Mouse (Mus musculus): ENCODE measurements around the gene Acap3.

Gene Acap3

GRCm38 (mm10) chr4:155883587-155883986, 8.0 kb upstream of the Acap3 start:
- DNase-seq (ENCODE audit: inconsistent age in 2 of 2, low spot score in 1 of 2), result no peak

GRCm38 (mm10) chr4:155886330-155886729, 5.3 kb upstream of the Acap3 start:
- DNase-seq (ENCODE audit: inconsistent age in 2 of 2, low spot score in 1 of 2), result no peak

GRCm38 (mm10) chr4:155887674-155888073, 3.9 kb upstream of the Acap3 start:
- DNase-seq (ENCODE audit: inconsistent age in 2 of 2, low spot score in 1 of 2), result no peak

- no peak for DNase-seq (ENCODE audit: inconsistent age in 2 of 2, low spot score in 1 of 2)
Measured at GRCm38 (mm10) chr4:155888181-155888580, 3.4 kb upstream of the Acap3 start.

- DNase-seq (ENCODE audit: inconsistent age in 2 of 2, low spot score in 1 of 2), result no peak
Measured at GRCm38 (mm10) chr4:155889316-155889715, 2.3 kb upstream of the Acap3 start.

- DNase-seq (ENCODE audit: inconsistent age in 2 of 2, low spot score in 1 of 2), result no peak
Measured at GRCm38 (mm10) chr4:155891011-155891471, 581 bp upstream of the Acap3 start.

GRCm38 (mm10) chr4:155892017-155892416, 395 bp downstream of the Acap3 start:
- peak; percentile 89 to 95 for DNase-seq (ENCODE audit: inconsistent age in 2 of 2, low spot score in 1 of 2)

GRCm38 (mm10) chr4:155892438-155893211, 1.0 kb downstream of the Acap3 start:
- DNase-seq (ENCODE audit: inconsistent age in 2 of 2, low spot score in 1 of 2), result peak; percentile 64 to 83

GRCm38 (mm10) chr4:155893212-155893690, 1.6 kb downstream of the Acap3 start:
- DNase-seq (ENCODE audit: inconsistent age in 2 of 2, low spot score in 1 of 2), result peak; percentile 8 to 34

- DNase-seq (ENCODE audit: inconsistent age in 2 of 2, low spot score in 1 of 2), result peak; percentile 82 to 90
Measured at GRCm38 (mm10) chr4:155894311-155894881, 2.8 kb downstream of the Acap3 start.

- DNase-seq (ENCODE audit: inconsistent age in 2 of 2, low spot score in 1 of 2), result peak; percentile 68 to 84
Measured at GRCm38 (mm10) chr4:155895216-155895615, 3.6 kb downstream of the Acap3 start.

GRCm38 (mm10) chr4:155895826-155896225, 4.2 kb downstream of the Acap3 start:
- DNase-seq (ENCODE audit: inconsistent age in 2 of 2, low spot score in 1 of 2), result peak; percentile 3 to 17

GRCm38 (mm10) chr4:155896461-155896860, 4.8 kb downstream of the Acap3 start:
- DNase-seq (ENCODE audit: inconsistent age in 2 of 2, low spot score in 1 of 2), result no peak

GRCm38 (mm10) chr4:155898318-155898717, 6.7 kb downstream of the Acap3 start:
- DNase-seq (ENCODE audit: inconsistent age in 2 of 2, low spot score in 1 of 2), result no peak

GRCm38 (mm10) chr4:155899355-155899754, 7.7 kb downstream of the Acap3 start:
- peak; percentile 11 to 35 for DNase-seq (ENCODE audit: inconsistent age in 2 of 2, low spot score in 1 of 2)

- peak; percentile 30 to 49 for DNase-seq (ENCODE audit: inconsistent age in 2 of 2, low spot score in 1 of 2)
Measured at GRCm38 (mm10) chr4:155901205-155901604, 9.6 kb downstream of the Acap3 start.

GRCm38 (mm10) chr4:155903246-155903645, 11.6 kb downstream of the Acap3 start:
- peak in 1 of 2 experiments; percentile 27 for DNase-seq (ENCODE audit: inconsistent age in 2 of 2, low spot score in 1 of 2)

- DNase-seq (ENCODE audit: inconsistent age in 2 of 2, low spot score in 1 of 2), result peak; percentile 17 to 53
Measured at GRCm38 (mm10) chr4:155904318-155905102, 12.9 kb downstream of the Acap3 start.

GRCm38 (mm10) chr4:155905634-155906033, 14.0 kb downstream of the Acap3 start:
- peak in 1 of 2 experiments; percentile 16 for DNase-seq (ENCODE audit: inconsistent age in 2 of 2, low spot score in 1 of 2)

- DNase-seq (ENCODE audit: inconsistent age in 2 of 2, low spot score in 1 of 2), result peak; percentile 5 to 18
Measured at GRCm38 (mm10) chr4:155906125-155906524, 14.5 kb downstream of the Acap3 start.

GRCm38 (mm10) chr4:155907003-155907402, 15.4 kb downstream of the Acap3 start:
- peak; percentile 7 to 53 for DNase-seq (ENCODE audit: inconsistent age in 2 of 2, low spot score in 1 of 2)

Data from adrenal gland, adult (tissue).